Mouse (Mus musculus): ENCODE data around the gene Nrip1.

The Nrip1 gene

GRCm38 (mm10) chr16:76283796-76284195, 89.8 kb downstream of the Nrip1 start:
- no peak for DNase-seq (ENCODE audit: low read depth, low spot score)

GRCm38 (mm10) chr16:76281850-76282249, 91.8 kb downstream of the Nrip1 start:
- no peak for DNase-seq (ENCODE audit: low read depth, low spot score)

- no peak for DNase-seq (ENCODE audit: low read depth, low spot score)
Measured at GRCm38 (mm10) chr16:76280365-76280764, 93.3 kb downstream of the Nrip1 start.

- no peak for DNase-seq (ENCODE audit: low read depth, low spot score)
Measured at GRCm38 (mm10) chr16:76276271-76276670, 97.4 kb downstream of the Nrip1 start.

- DNase-seq (ENCODE audit: low read depth, low spot score) = no peak
Measured at GRCm38 (mm10) chr16:76275584-76275983, 98.0 kb downstream of the Nrip1 start.

GRCm38 (mm10) chr16:76275166-76275565, 98.5 kb downstream of the Nrip1 start:
- no peak for DNase-seq (ENCODE audit: low read depth, low spot score)

- DNase-seq (ENCODE audit: low read depth, low spot score) = no peak
Measured at GRCm38 (mm10) chr16:76266635-76267268, 106.9 kb downstream of the Nrip1 start.

GRCm38 (mm10) chr16:76265874-76266273, 107.8 kb downstream of the Nrip1 start:
- no peak for DNase-seq (ENCODE audit: low read depth, low spot score)

- DNase-seq (ENCODE audit: low read depth, low spot score) = no peak
Measured at GRCm38 (mm10) chr16:76265301-76265700, 108.3 kb downstream of the Nrip1 start.

GRCm38 (mm10) chr16:76263393-76263792, 110.2 kb downstream of the Nrip1 start:
- DNase-seq (ENCODE audit: low read depth, low spot score) = no peak

GRCm38 (mm10) chr16:76260296-76260695, 113.3 kb downstream of the Nrip1 start:
- no peak for DNase-seq (ENCODE audit: low read depth, low spot score)

GRCm38 (mm10) chr16:76251826-76252225, 121.8 kb downstream of the Nrip1 start:
- no peak for DNase-seq (ENCODE audit: low read depth, low spot score)

GRCm38 (mm10) chr16:76249345-76250091, 124.1 kb downstream of the Nrip1 start:
- DNase-seq (ENCODE audit: low read depth, low spot score) = no peak

GRCm38 (mm10) chr16:76242850-76243249, 130.8 kb downstream of the Nrip1 start:
- DNase-seq (ENCODE audit: low read depth, low spot score) = no peak

GRCm38 (mm10) chr16:76241266-76241665, 132.4 kb downstream of the Nrip1 start:
- no peak for DNase-seq (ENCODE audit: low read depth, low spot score)

- no peak for DNase-seq (ENCODE audit: low read depth, low spot score)
Measured at GRCm38 (mm10) chr16:76239353-76239752, 134.3 kb downstream of the Nrip1 start.

GRCm38 (mm10) chr16:76238784-76239183, 134.8 kb downstream of the Nrip1 start:
- no peak for DNase-seq (ENCODE audit: low read depth, low spot score)

All from mesoderm, embryonic 11.5 days (tissue).